Mouse (Mus musculus) kidney, adult 2 months (tissue): ENCODE data around the gene Hist1h1d. TPM values are rescaled to one million over a fixed set of nuclear protein-coding genes. Genes with fewer than 3 reads are reported as not detected.
"Not testable (repeated sequence)": the region's sequence is repeated elsewhere in the genome, so short reads cannot be mapped to it uniquely, and the experiment has no call there.

Experiments
- DNase-seq: peaks from one replicate; pipeline ENCODE4 v3.0.0; 2021
- H3K27ac ChIP-seq: fragments of 200-500 bp; 2 replicates; pipeline ENCODE4 v1.5.1; 2012; ENCODE audit warnings: low read depth, low read length, control low read depth, inconsistent platforms; ENCODE audit not compliant: insufficient read depth
- H3K27me3 ChIP-seq: fragments of 200-500 bp; replicated peaks from 2 replicates; pipeline ENCODE4 v1.6.1; 2012; ENCODE audit warnings: mild to moderate bottlenecking, moderate library complexity, low read length, inconsistent platforms; ENCODE audit not compliant: control insufficient read depth, insufficient read depth
- H3K36me3 ChIP-seq: fragments of 200-500 bp; 2 replicates; pipeline ENCODE4 v1.6.1; 2012; ENCODE audit warnings: mild to moderate bottlenecking, moderate library complexity, low read length, inconsistent platforms; ENCODE audit not compliant: control insufficient read depth, insufficient read depth
- H3K4me1 ChIP-seq: fragments of 200-500 bp; 2 replicates; pipeline ENCODE4 v1.6.1; 2011; ENCODE audit warnings: low read length; ENCODE audit not compliant: control insufficient read depth, insufficient read depth
- H3K4me3 ChIP-seq: fragments of 200-500 bp; 2 replicates; pipeline ENCODE4 v1.5.1; 2011; ENCODE audit warnings: mild to moderate bottlenecking, low read depth, low read length, control low read depth; ENCODE audit not compliant: insufficient read depth
- CTCF ChIP-seq: fragments of 200-500 bp; conservative IDR thresholded peaks from 2 replicates; pipeline ENCODE4 v1.5.1; 2011; ENCODE audit warnings: low read depth, mild to moderate bottlenecking, control low read depth, low read length, moderate library complexity, mixed read lengths; ENCODE audit not compliant: insufficient read depth, insufficient read length
- POLR2A ChIP-seq: fragments of 200-500 bp; IDR thresholded peaks from one replicate; pipeline ENCODE4 v1.6.1; 2011; ENCODE audit warnings: low read depth, low read length, control low read depth
- WGBS: fragments of 180-500 bp; shearing (Covaris S2); methylation state at CpG from one replicate; pipeline ENCODE4 v1.1.7; 2018; 5-methylcytosine and 5-hydroxymethylcytosine counted together
- polyA plus RNA-seq: library from polyadenylated mRNA; depleted of rRNA; stranded (reverse); fragments of >200 nt; gene quantifications from 2 replicates; pipeline ENCODE4 v1.2.3, GENCODE M21; 2012

The Hist1h1d gene
- polyA plus RNA-seq, 1 experiment, result 0.09 TPM

DNA sequence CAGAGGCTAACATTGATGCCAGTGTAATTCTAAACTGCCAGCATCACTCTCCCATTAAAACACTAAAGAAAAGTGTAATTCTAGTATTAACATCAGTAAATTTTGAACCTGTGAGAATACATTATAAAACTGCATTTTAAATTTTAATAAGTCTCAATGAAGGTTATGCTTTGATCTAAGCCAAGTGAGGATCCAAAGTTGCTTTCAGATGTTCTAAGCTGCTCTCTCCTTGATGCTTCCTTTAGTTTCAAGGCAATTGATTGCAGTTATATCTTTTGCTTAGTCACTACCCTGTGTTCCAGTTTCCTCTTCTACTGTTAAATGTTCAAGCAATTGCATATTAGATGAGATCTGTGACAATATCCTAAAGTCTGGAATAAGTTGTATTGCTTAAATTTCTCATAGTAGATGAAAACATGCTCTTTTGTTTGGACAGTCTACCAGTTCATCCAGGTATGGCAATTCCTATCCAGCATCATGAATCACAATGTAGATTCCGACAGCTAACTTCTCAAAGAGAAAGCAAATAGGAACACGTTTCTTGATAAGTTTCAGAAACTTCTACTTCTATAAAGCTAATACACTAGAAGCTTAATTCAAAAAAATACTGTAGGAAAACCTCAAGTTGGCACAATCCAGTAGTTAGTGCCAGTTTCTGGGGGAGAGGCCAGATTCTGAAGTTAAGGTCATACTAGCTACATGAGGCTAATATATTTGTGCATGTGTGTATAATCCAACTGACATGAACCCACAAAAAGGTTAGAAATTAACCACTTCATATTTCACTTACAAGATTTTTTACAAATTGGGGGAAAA lies 19.4 kb downstream of the Hist1h1d start:
- Histone ChIP-seq H3K4me1 (no peaks in the 10 kb centered on the region; the same call in 1 of the 2 replicates), H3K4me3 (no peak overlapping the region), H3K27me3 (peaks cover 2% of the 10 kb centered on the region; the same call in 1 of the 2 replicates), H3K27ac (no peak overlapping the region), H3K36me3 (no peaks in the 10 kb centered on the region)
- TF ChIP-seq POLR2A (no peak), CTCF (no peak)
- WGBS, result 55% methylated on average over 2 of the region's 2 CpGs
- DNase-seq, result no peak

GRCm38 (mm10) chr13:23573034-23573897 lies 20.2 kb downstream of the Hist1h1d start:
- H3K4me1 ChIP-seq, H3K27ac ChIP-seq, H3K36me3 ChIP-seq, H3K27me3 ChIP-seq, DNase-seq: not testable (repeated sequence)
- WGBS, result 21% methylated on average over 20 of the region's 20 CpGs
- 0 out of 2 replicates have a peak overlapping the region, but pooled peaks have one; percentile 26 for H3K4me3 ChIP-seq

DNA sequence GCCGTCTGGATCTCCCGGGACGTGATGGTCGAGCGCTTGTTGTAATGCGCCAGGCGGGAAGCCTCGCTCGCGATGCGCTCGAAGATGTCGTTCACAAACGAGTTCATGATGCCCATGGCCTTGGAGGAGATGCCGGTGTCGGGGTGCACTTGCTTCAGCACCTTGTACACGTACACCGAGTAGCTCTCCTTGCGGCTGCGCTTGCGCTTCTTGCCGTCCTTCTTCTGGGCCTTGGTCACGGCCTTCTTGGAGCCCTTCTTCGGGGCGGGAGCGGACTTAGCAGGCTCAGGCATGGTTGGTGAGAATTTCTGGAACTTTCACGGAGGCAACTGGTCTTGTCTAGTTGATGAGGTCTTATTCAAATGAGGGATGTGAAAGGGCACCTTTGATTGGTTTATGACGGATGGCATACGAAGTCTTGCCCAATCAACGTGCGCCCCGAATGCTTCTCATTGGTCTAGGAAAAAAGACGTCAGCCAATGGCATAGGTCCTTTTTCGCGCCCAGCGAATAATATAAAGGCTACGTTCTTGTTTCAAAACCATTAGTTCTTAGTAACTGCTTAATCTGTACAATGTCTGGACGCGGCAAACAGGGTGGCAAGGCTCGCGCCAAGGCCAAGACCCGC lies 20.9 kb downstream of the Hist1h1d start, which contains the start of the genes Hist1h2bf and Hist1h2ad:
Gene Hist1h2bf, minus strand, starts transcription at position 299 of the 627 bp plus-strand sequence.
Gene Hist1h2ad, plus strand, starts transcription at position 484 of the 627 bp plus-strand sequence.
- H3K27ac ChIP-seq, H3K27me3 ChIP-seq, H3K4me1 ChIP-seq, H3K36me3 ChIP-seq: not testable (repeated sequence)
- WGBS, result 4% methylated on average over 42 of the region's 42 CpGs
- DNase-seq, result peak; percentile 90
- H3K4me3 ChIP-seq, result peak within 1 kb of the TSS; percentile 26; the same call in 1 of the 2 replicates

DNA sequence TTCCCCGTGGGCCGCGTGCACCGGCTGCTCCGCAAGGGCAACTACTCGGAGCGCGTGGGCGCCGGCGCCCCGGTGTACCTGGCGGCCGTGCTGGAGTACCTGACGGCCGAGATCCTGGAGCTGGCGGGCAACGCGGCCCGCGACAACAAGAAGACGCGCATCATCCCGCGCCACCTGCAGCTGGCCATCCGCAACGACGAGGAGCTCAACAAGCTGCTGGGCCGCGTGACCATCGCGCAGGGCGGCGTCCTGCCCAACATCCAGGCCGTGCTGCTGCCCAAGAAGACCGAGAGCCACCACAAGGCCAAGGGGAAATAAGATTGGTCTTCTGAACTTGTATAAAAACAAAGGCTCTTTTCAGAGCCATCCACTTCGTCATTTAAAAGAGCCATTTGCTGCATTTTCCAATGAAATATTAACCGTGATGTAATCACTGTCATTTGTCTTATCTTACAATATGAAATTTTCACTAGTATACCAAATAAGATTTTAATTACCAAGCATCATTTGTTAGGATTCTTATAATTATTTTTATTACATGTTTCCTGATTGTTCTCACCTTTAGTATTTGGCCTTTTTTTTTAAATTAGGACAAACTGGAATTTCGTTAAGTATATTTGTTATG lies 21.6 kb downstream of the Hist1h1d start:
- not testable (repeated sequence) for H3K27me3 ChIP-seq, H3K27ac ChIP-seq, DNase-seq, H3K4me1 ChIP-seq, H3K36me3 ChIP-seq
- 9% methylated on average over 11 of the region's 39 CpGs for WGBS
- peak overlapping the region; percentile 8; the same call in 1 of the 2 replicates for H3K4me3 ChIP-seq

- Histone ChIP-seq H3K4me1 (no peaks in the 10 kb centered on the region; the same call in 1 of the 2 replicates), H3K36me3 (no peaks in the 10 kb centered on the region), H3K4me3 (peak within 1 kb of the TSS; percentile 37; the same call in 1 of the 2 replicates), H3K27ac (no peak within 1 kb of the TSS), H3K27me3 (peaks cover 2% of the 10 kb centered on the region; the same call in 1 of the 2 replicates)
- DNase-seq, result peak; percentile 52
- 5% methylated on average over 18 of the region's 18 CpGs for WGBS
- TF ChIP-seq CTCF, result no peak
- no peak for TF ChIP-seq POLR2A
Observed at GRCm38 (mm10) chr13:23575271-23575851, 22.3 kb downstream of the Hist1h1d start, which contains the start of gene Hist1h3d. Hist1h3d (plus strand) TSS chr13:23575763.

DNA sequence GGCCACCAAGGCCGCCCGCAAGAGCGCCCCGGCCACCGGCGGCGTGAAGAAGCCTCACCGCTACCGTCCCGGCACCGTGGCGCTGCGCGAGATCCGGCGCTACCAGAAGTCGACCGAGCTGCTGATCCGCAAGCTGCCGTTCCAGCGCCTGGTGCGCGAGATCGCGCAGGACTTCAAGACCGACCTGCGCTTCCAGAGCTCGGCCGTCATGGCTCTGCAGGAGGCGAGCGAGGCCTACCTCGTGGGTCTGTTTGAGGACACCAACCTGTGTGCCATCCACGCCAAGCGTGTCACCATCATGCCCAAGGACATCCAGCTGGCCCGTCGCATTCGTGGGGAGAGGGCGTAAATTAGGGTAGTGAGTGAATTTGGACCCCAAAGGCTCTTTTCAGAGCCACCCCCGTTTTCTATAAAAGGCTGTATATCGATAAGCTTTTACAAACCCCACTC lies 22.8 kb downstream of the Hist1h1d start:
- H3K4me1 ChIP-seq, H3K27ac ChIP-seq, H3K27me3 ChIP-seq, DNase-seq, H3K36me3 ChIP-seq: not testable (repeated sequence)
- peak overlapping the region; percentile 37; the same call in 1 of the 2 replicates for H3K4me3 ChIP-seq
- WGBS, result 10% methylated on average over 12 of the region's 40 CpGs
